Mouse (Mus musculus) ES-E14 (cell line): ENCODE measurements at regions not wholly inside any gene's neighbourhood (a gene's known extent, or its start where the extent isn't known, plus 50 kb on each side); places are given as distances from the start of the nearest gene placed in this dataset.

ENCODE experiments used
- CHD2 ChIP-seq: IDR thresholded peaks from 2 replicates; pipeline ENCODE4 v1.6.1; 2014; ENCODE audit warnings: mild to moderate bottlenecking, low read depth, low read length, inconsistent platforms
- HCFC1 ChIP-seq: IDR thresholded peaks from 2 replicates; pipeline ENCODE4 v1.6.1; 2012; ENCODE audit warnings: low read length, inconsistent platforms, borderline replicate concordance; ENCODE audit not compliant: insufficient read depth

DNA sequence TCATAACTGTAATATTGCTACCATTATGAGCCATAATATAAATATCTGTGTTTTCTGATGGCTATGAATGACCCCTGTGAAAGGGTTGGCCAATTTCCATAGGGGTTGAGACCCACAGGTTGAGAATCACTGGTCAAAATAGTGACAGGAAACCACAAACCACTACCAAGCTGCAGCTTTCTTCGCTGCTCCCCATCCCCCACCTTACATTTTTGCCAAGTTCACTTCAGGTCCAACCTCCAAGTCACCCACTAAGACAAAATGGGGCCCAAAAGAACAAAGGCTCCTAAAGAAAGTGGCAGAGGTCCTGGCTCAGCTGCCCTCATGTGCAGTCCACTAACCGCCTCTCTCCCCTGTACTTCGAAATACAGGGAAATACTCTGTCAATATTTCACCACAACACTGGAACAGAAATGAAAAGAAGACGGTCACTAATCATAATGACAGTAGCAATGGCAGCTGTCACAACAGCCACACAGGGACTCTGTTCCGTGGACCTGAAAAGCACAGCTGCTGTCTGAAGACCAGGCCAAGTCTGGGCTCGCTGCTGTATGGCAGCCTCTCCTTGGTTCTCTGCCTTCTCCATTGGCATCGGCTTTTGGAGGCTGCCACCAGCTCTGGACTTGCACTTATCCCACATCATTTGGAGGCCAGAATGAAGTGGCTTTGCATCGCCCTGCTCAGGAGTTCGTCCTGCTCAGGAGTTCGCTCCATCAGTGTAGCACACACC is 257.3 kb upstream of the Kdm8 start:
- TF ChIP-seq CHD2 (no peak), HCFC1 (no peak)
